Mouse (Mus musculus): ENCODE data around the gene Wdr4.

The Wdr4 gene

DNA sequence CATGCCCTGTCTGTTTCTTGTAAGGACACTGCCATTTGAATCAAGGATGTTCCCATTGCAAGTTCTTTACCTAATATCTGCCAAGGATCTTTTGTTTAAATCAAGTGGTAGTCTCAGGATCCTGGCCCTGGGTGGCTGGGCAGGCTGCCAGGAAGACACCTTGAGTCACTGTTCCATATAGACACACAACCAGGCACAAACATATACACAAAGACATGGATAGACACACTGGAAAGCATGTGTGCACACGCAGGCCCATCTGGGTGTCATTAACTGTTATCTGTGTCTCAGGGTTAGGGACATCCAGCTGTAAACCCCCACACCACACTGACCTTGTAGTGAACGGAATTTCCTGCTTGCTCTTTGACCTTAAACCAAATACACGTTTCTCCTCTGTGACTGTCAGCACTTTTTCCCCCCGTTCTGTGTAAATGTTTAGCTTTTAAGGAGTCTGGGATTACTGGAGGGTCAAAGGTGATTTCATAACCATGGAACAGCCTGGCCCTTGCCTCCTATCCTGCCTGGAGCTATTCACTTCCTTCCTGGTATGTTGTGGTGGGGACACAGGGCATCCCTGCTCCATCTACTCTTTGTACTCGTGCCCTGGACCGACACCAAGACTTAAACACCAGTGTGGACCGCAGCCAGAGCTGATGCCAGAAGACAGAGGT is 74.6 kb downstream of the Wdr4 start:
- no peak for DNase-seq (ENCODE audit: low spot score in 2 of 2)
